Mouse (Mus musculus): Measurements from ENCODE around the gene Shbg.
A peak's percentile ranks its signal among the peaks of the same experiment; 100 is the strongest.

Shbg gene

GRCm38 (mm10) chr11:69592799-69593198 lies 24.9 kb downstream of the Shbg start:
- no peak for DNase-seq

- no peak for DNase-seq
Observed at GRCm38 (mm10) chr11:69591899-69592637, 25.6 kb downstream of the Shbg start.

- DNase-seq, result no peak
Observed at GRCm38 (mm10) chr11:69591424-69591823, 26.3 kb downstream of the Shbg start.

- DNase-seq, result no peak
Observed at GRCm38 (mm10) chr11:69590622-69591021, 27.1 kb downstream of the Shbg start.

- no peak for DNase-seq
Observed at GRCm38 (mm10) chr11:69589207-69589834, 28.4 kb downstream of the Shbg start.

GRCm38 (mm10) chr11:69585718-69586325 lies 31.9 kb downstream of the Shbg start:
- DNase-seq, result no peak

GRCm38 (mm10) chr11:69584937-69585336 lies 32.8 kb downstream of the Shbg start:
- DNase-seq, result no peak

- DNase-seq, result no peak
Observed at GRCm38 (mm10) chr11:69584008-69584407, 33.7 kb downstream of the Shbg start.

- no peak for DNase-seq
Observed at GRCm38 (mm10) chr11:69582230-69582805, 35.4 kb downstream of the Shbg start.

GRCm38 (mm10) chr11:69581814-69582213 lies 35.9 kb downstream of the Shbg start:
- DNase-seq, result no peak

- peak; percentile 92 for DNase-seq
Observed at GRCm38 (mm10) chr11:69581147-69581688, 36.5 kb downstream of the Shbg start.

- no peak for DNase-seq
Observed at GRCm38 (mm10) chr11:69580572-69581146, 37.0 kb downstream of the Shbg start.

- peak; percentile 91 for DNase-seq
Observed at GRCm38 (mm10) chr11:69580091-69580514, 37.6 kb downstream of the Shbg start, which contains the start of the genes Wrap53 and Trp53. Wrap53 (minus strand) TSS chr11:69580255. Trp53 (plus strand) TSS chr11:69580359.

GRCm38 (mm10) chr11:69579128-69580017 lies 38.3 kb downstream of the Shbg start:
- peak; percentile 94 for DNase-seq

GRCm38 (mm10) chr11:69578301-69578700 lies 39.4 kb downstream of the Shbg start:
- DNase-seq, result no peak

GRCm38 (mm10) chr11:69576307-69576706 lies 41.4 kb downstream of the Shbg start:
- no peak for DNase-seq

- peak; percentile 55 for DNase-seq
Observed at GRCm38 (mm10) chr11:69575220-69575619, 42.5 kb downstream of the Shbg start.

GRCm38 (mm10) chr11:69565131-69565530 lies 52.6 kb downstream of the Shbg start:
- DNase-seq, result no peak

Data from thymus, postnatal 14 days (tissue).